Mouse (Mus musculus) right cerebral cortex, postnatal 25 days (tissue): ENCODE data around the gene Urm1.
A peak's percentile ranks its signal among the peaks of the same experiment; 100 is the strongest.
"Not testable (repeated sequence)": the region's sequence is repeated elsewhere in the genome, so short reads cannot be mapped to it uniquely, and the experiment has no call there.

Experiments used
- DNase-seq: peaks from one replicate; pipeline ENCODE4 v3.0.0; 2022

Urm1 gene

GRCm38 (mm10) chr2:29820025-29820817, at the start of gene Urm1:
Gene Urm1 (plus strand): TSS chr2:29820075.
- DNase-seq, result peak; percentile 64

- no peak for DNase-seq
These were observed 49.7 kb upstream of the Urm1 start for GRCm38 (mm10) chr2:29770162-29770561.

GRCm38 (mm10) chr2:29771611-29772461, 48.0 kb upstream of the Urm1 start:
- no peak for DNase-seq

GRCm38 (mm10) chr2:29773323-29773722, 46.6 kb upstream of the Urm1 start:
- no peak for DNase-seq

- DNase-seq, result not testable (repeated sequence)
These were observed 38.6 kb upstream of the Urm1 start for GRCm38 (mm10) chr2:29781256-29781655.

GRCm38 (mm10) chr2:29784290-29784689, 35.6 kb upstream of the Urm1 start:
- DNase-seq, result no peak

- DNase-seq, result peak; percentile 87
These were observed 32.6 kb upstream of the Urm1 start, which contains the start of gene Coq4 for GRCm38 (mm10) chr2:29787104-29787917. Gene Coq4 (plus strand): TSS chr2:29787493.

- peak; percentile 90 for DNase-seq
These were observed 31.8 kb upstream of the Urm1 start, which contains the start of gene Trub2 for GRCm38 (mm10) chr2:29787937-29788681. Gene Trub2 (minus strand): TSS chr2:29788502.

GRCm38 (mm10) chr2:29792772-29793487, 26.9 kb upstream of the Urm1 start:
- no peak for DNase-seq

- peak; percentile 96 for DNase-seq
These were observed 17.6 kb upstream of the Urm1 start, which contains the start of gene Slc27a4 for GRCm38 (mm10) chr2:29802075-29802826. Gene Slc27a4 (plus strand): TSS chr2:29802634.

- no peak for DNase-seq
These were observed 17.1 kb upstream of the Urm1 start for GRCm38 (mm10) chr2:29802827-29803201.

GRCm38 (mm10) chr2:29803400-29803831, 16.5 kb upstream of the Urm1 start:
- DNase-seq, result no peak

- no peak for DNase-seq
These were observed 4.0 kb upstream of the Urm1 start for GRCm38 (mm10) chr2:29815678-29816371.

- peak; percentile 84 for DNase-seq
These were observed 2.2 kb upstream of the Urm1 start for GRCm38 (mm10) chr2:29817426-29818232.

GRCm38 (mm10) chr2:29819363-29819762, 512 bp upstream of the Urm1 start:
- DNase-seq, result no peak

GRCm38 (mm10) chr2:29826318-29826925, 6.5 kb downstream of the Urm1 start:
- no peak for DNase-seq

- peak; percentile 96 for DNase-seq
These were observed 7.2 kb downstream of the Urm1 start for GRCm38 (mm10) chr2:29826926-29827708.

- no peak for DNase-seq
These were observed 7.8 kb downstream of the Urm1 start for GRCm38 (mm10) chr2:29827709-29828024.
